Mouse (Mus musculus) inflammation-experienced regulatory T-cells (primary cell): ENCODE measurements around the gene Zfp239. TPM values are rescaled to one million over a fixed set of nuclear protein-coding genes. Genes with fewer than 3 reads are reported as not detected.

Experiments
- polyA plus RNA-seq, 2 experiments: library from polyadenylated mRNA; unstranded; fragments of 100-300 nt; shearing (Covaris generic); gene quantifications; one replicate each; pipeline ENCODE4 v1.2.1; 2017

Zfp239 gene
- polyA plus RNA-seq, result 1 to 10 TPM; 3.8 to 5.3 TPM

GRCm38 (mm10) chr6:117861848-117862247, at the start of gene Zfp239:
Zfp239 (plus strand) TSS chr6:117862100.

GRCm38 (mm10) chr6:117840686-117841510, 21.0 kb upstream of the Zfp239 start, which contains the start of gene Zfp637:
Zfp637 (plus strand) TSS chr6:117841180.

GRCm38 (mm10) chr6:117900126-117901080, 38.5 kb downstream of the Zfp239 start, which contains the start of gene Hnrnpf:
Hnrnpf (plus strand) TSS chr6:117900324.

Other genes with a start within 250 kb of the Zfp239 start
- gene Zfp637, start 20.9 kb upstream of the Zfp239 start, polyA plus RNA-seq, result 10 to 100 TPM; 27.4 to 33.7 TPM
- gene Hnrnpf, start 38.2 kb downstream of the Zfp239 start, polyA plus RNA-seq, result 1,000 to 10,000 TPM; 1,209 to 1,524 TPM
- 10 to 100 TPM in 1 of 2 experiments, 1 to 10 TPM in 1; 2.5 to 12.1 TPM for gene Fxyd4, start 75.6 kb downstream of the Zfp239 start, polyA plus RNA-seq
- gene Rasgef1a, start 149.3 kb downstream of the Zfp239 start, polyA plus RNA-seq, result 1 to 10 TPM; 2.1 to 6.8 TPM